Mouse (Mus musculus): ENCODE measurements around the gene Gm49369. TPM values are rescaled to one million over a fixed set of nuclear protein-coding genes. Genes with fewer than 3 reads are reported as not detected.
"Not testable (repeated sequence)": the region's sequence is repeated elsewhere in the genome, so short reads cannot be mapped to it uniquely, and the experiment has no call there.

Gm49369 gene
- polyA plus RNA-seq, 1 experiment, result 1.00 TPM

DNA sequence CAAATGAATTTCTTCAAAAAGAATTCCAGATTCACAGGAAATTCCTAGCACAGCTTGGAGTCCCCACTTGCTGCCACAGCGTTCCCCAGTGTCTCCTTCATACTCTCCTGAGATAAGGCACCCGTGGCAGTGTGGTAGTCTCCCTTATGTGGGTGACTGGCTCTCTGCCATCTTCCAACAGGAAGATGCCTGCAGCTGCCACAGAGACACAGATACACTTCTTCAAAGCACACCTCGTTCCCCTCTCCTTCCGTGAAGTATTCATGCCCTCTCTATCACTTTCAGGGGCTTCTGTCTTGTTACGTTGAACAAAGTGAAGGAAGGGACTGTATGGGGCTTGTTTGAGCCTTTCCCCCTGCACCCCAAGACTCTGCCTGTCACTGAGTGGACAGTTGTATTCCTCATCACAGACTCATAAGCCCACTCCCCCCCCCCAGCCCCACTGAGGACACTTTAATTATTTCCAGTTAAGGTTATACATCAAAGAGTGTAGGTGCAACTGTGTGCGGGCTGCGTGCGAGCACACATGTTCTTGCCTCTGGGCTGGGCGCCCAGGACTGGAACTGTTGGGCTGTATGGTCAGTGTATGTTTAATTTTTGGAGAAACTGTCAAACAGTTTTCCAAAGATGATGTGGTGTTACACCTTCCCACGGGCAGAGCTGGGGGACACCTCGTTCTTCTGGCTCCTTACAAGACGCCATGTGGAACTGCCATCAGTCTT lies 58.9 kb downstream of the Gm49369 start:
- Histone ChIP-seq H3K4me1 (ENCODE audit: control insufficient read depth, insufficient read depth, low read length) (no peaks in the 10 kb centered on the region), H3K27ac (ENCODE audit: insufficient read depth, low read length) (no peak overlapping the region), H3K4me3 (replicated peaks; ENCODE audit: insufficient read depth, low read depth, low read length) (no peak overlapping the region), H3K27me3 (ENCODE audit: control insufficient read depth, insufficient read depth, low read length) (no peaks in the 10 kb centered on the region)
- WGBS, result 81% methylated on average over 12 of the region's 12 CpGs
- no peak for TF ChIP-seq POLR2A (IDR thresholded peaks at IDR 0.05; ENCODE audit: borderline replicate concordance, insufficient read depth, low read length)
- TF ChIP-seq CTCF (IDR thresholded peaks at IDR 0.05; ENCODE audit: borderline replicate concordance, insufficient read depth, low read depth, low read length), result no peak
- no peak for DNase-seq

DNA sequence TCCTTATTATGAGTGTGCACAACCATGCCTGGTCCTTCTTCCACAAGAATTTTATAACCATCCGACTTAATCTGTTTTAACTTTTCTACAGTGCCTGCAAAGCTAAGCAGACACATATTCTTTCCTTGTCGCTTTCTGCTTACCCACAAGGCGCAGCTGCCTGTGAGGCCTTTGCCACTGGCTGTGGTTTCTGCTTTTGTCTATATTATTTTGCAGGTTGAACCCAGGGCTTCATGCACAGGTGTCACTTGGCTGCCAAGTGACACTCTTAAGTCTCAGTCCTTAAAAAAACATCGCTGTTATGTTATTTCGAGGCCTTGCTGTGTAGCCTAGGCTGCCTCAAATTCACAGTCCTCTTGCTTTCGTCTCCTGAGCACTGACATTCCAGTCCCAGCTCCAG lies 59.8 kb downstream of the Gm49369 start:
- Histone ChIP-seq H3K27ac (ENCODE audit: insufficient read depth, low read length) (no peak overlapping the region), H3K4me3 (replicated peaks; ENCODE audit: insufficient read depth, low read depth, low read length) (no peak overlapping the region), H3K27me3 (ENCODE audit: control insufficient read depth, insufficient read depth, low read length) (no peaks in the 10 kb centered on the region), H3K4me1 (ENCODE audit: control insufficient read depth, insufficient read depth, low read length) (no peaks in the 10 kb centered on the region)
- DNase-seq, result no peak
- 95% methylated on average over 6 of the region's 6 CpGs for WGBS
- TF ChIP-seq POLR2A (IDR thresholded peaks at IDR 0.05; ENCODE audit: borderline replicate concordance, insufficient read depth, low read length) (no peak), CTCF (IDR thresholded peaks at IDR 0.05; ENCODE audit: borderline replicate concordance, insufficient read depth, low read depth, low read length) (no peak)

DNA sequence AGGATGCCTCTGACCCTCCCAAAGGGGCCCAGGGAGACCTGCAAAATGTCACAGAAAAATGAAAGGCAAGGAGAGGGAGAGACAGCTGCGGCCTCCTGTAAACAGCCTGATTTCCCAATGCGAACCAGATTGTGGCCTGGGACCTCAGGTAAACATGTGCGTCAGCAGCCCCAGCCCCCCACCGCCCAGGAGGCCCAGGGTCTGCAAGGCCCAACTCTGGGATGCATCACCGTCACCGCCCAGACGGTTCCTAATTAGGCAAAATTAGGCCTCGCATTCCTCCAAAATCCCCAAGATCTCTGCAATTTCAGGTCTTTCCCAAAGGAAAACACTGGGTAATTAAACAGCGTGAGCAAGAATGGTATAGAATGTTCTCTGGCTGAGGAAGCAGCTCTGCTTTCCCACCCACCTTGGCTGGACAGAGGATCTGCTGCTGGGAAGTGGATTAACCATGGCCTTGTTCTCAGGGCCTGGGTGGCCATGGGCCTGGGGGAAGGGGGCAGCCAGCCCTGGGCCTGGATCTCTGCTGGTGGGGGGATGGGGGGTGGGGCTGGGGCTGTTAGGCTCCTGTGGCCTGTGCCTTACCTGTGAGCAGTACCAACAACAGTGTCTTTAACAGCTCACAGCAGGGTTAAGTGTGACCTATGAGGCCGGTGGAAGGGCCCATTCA lies 60.7 kb downstream of the Gm49369 start:
- DNase-seq; H3K27ac ChIP-seq (ENCODE audit: insufficient read depth, low read length); H3K27me3 ChIP-seq (ENCODE audit: control insufficient read depth, insufficient read depth, low read length); H3K4me1 ChIP-seq (ENCODE audit: control insufficient read depth, insufficient read depth, low read length); H3K4me3 ChIP-seq (replicated peaks; ENCODE audit: insufficient read depth, low read depth, low read length): not testable (repeated sequence)
- WGBS, result 71% methylated on average over 6 of the region's 10 CpGs

Other genes with a start within 250 kb of the Gm49369 start
- not detected in 2 replicates for gene Gm39115, start 246.6 kb downstream of the Gm49369 start, polyA plus RNA-seq (2012; rRNA removed)
- not detected in 2 replicates for gene Gm45337, start 238.1 kb downstream of the Gm49369 start, polyA plus RNA-seq (2012; rRNA removed)
- gene Gm29735, start 225.6 kb downstream of the Gm49369 start, polyA plus RNA-seq (2012; rRNA removed), result not detected in 2 replicates
- gene Gm4553, start 216.9 kb downstream of the Gm49369 start, polyA plus RNA-seq (2012; rRNA removed), result not detected in 2 replicates
- not detected in 2 replicates for gene Krtap5-2, start 206.7 kb downstream of the Gm49369 start, polyA plus RNA-seq (2012; rRNA removed)
- gene Gm10153, start 192.3 kb downstream of the Gm49369 start, polyA plus RNA-seq (2012; rRNA removed), result not detected in 2 replicates
- not detected in 2 replicates for gene Krtap5-3, start 181.3 kb downstream of the Gm49369 start, polyA plus RNA-seq (2012; rRNA removed)
- gene Gm7579, start 170.8 kb downstream of the Gm49369 start, polyA plus RNA-seq (2012; rRNA removed), result 0.16 TPM in 1 of 2 replicates, not detected in the other
- not detected in 2 replicates for gene Krtap5-5, start 152.7 kb downstream of the Gm49369 start, polyA plus RNA-seq (2012; rRNA removed)
- gene Gm40460, start 141.6 kb downstream of the Gm49369 start, polyA plus RNA-seq (2012; rRNA removed), result not detected in 2 replicates
- gene Gm2431, start 124.3 kb downstream of the Gm49369 start, polyA plus RNA-seq (2012; rRNA removed), result not detected in 2 replicates
- not detected in 2 replicates for gene Gm4559, start 108.3 kb downstream of the Gm49369 start, polyA plus RNA-seq (2012; rRNA removed)
- gene Krtap5-1, start 85.5 kb downstream of the Gm49369 start, polyA plus RNA-seq (2012; rRNA removed), result not detected in 2 replicates
- not detected in 2 replicates for gene Krtap5-4, start 79.1 kb downstream of the Gm49369 start, polyA plus RNA-seq (2012; rRNA removed)
- gene Ifitm10, start 8.9 kb downstream of the Gm49369 start, polyA plus RNA-seq (2012; rRNA removed), result 175 and 183 TPM in 2 replicates
- 401 and 405 TPM in 2 replicates for gene Ctsd, start 5.4 kb upstream of the Gm49369 start, polyA plus RNA-seq (2012; rRNA removed)
- not detected in 2 replicates for gene Syt8, start 52.2 kb upstream of the Gm49369 start, polyA plus RNA-seq (2012; rRNA removed)
- gene Tnni2, start 59.1 kb upstream of the Gm49369 start, polyA plus RNA-seq (2012; rRNA removed), result 0.52 TPM in 1 of 2 replicates, not detected in the other
- 4.2 and 5.9 TPM in 2 replicates for gene Lsp1, start 78.1 kb upstream of the Gm49369 start, polyA plus RNA-seq (2012; rRNA removed)
- 0.39 and 0.65 TPM in 2 replicates for gene Tnnt3, start 116.2 kb upstream of the Gm49369 start, polyA plus RNA-seq (2012; rRNA removed)
- gene Mrpl23, start 150.0 kb upstream of the Gm49369 start, polyA plus RNA-seq (2012; rRNA removed), result 81.9 and 87.2 TPM in 2 replicates

Data from cerebellum, adult 2 months (tissue).